Mouse (Mus musculus) limb, embryonic 15.5 days (tissue): Measurements from ENCODE around the gene Nsun2. TPM values are rescaled to one million over a fixed set of nuclear protein-coding genes. Genes with fewer than 3 reads are reported as not detected.
"Not testable (repeated sequence)": the region's sequence is repeated elsewhere in the genome, so short reads cannot be mapped to it uniquely, and the experiment has no call there.

ENCODE experiments used
- ATAC-seq: fragments of 200-750 bp; cut with Nextera tagmentation; 2 replicates; pipeline ENCODE4 v1.8.0; 2017; ENCODE audit warnings: low read depth, moderate TSS enrichment; ENCODE audit not compliant: insufficient number of reproducible peaks, low FRiP score, low TSS enrichment
- H3K27ac ChIP-seq: fragments of 300-500 bp; sonication (generic); 2 replicates; pipeline ENCODE4 v1.5.1; 2015; ENCODE audit warnings: moderate library complexity, mild to moderate bottlenecking, inconsistent platforms
- H3K27me3 ChIP-seq: fragments of 300-500 bp; sonication (generic); 2 replicates; pipeline ENCODE4 v1.6.1; 2015; ENCODE audit warnings: inconsistent platforms
- H3K36me3 ChIP-seq: fragments of 300-500 bp; sonication (generic); 2 replicates; pipeline ENCODE4 v1.6.1; 2015; ENCODE audit warnings: inconsistent platforms
- H3K4me1 ChIP-seq: fragments of 300-500 bp; sonication (generic); 2 replicates; pipeline ENCODE4 v1.6.1; 2015; ENCODE audit warnings: inconsistent platforms
- H3K4me2 ChIP-seq: fragments of 300-500 bp; sonication (generic); 2 replicates; pipeline ENCODE4 v1.6.1; 2015; ENCODE audit warnings: mild to moderate bottlenecking, inconsistent platforms
- H3K4me3 ChIP-seq: fragments of 300-500 bp; sonication (generic); 2 replicates; pipeline ENCODE4 v1.5.1; 2015; ENCODE audit warnings: mild to moderate bottlenecking, inconsistent platforms
- H3K9ac ChIP-seq: fragments of 300-500 bp; sonication (generic); 2 replicates; pipeline ENCODE4 v1.6.1; 2015; ENCODE audit warnings: inconsistent platforms
- H3K9me3 ChIP-seq: fragments of 300-500 bp; sonication (generic); 2 replicates; pipeline ENCODE4 v1.6.1; 2016; ENCODE audit warnings: inconsistent platforms
- WGBS: fragments of 180-500 bp; shearing (Covaris S2); methylation state at CpG from one replicate; pipeline ENCODE4 v1.1.7; 2015; 5-methylcytosine and 5-hydroxymethylcytosine counted together
- polyA plus RNA-seq: library from polyadenylated mRNA; unstranded; fragments of >200 nt; fragmentation: Nextera tagmentation; extraction: Ambion mirVana; gene quantifications from 2 replicates; pipeline ENCODE4 v1.2.1, GENCODE M21; 2015

Nsun2 gene
- polyA plus RNA-seq, 1 experiment from 2014 or later = 136 TPM

DNA sequence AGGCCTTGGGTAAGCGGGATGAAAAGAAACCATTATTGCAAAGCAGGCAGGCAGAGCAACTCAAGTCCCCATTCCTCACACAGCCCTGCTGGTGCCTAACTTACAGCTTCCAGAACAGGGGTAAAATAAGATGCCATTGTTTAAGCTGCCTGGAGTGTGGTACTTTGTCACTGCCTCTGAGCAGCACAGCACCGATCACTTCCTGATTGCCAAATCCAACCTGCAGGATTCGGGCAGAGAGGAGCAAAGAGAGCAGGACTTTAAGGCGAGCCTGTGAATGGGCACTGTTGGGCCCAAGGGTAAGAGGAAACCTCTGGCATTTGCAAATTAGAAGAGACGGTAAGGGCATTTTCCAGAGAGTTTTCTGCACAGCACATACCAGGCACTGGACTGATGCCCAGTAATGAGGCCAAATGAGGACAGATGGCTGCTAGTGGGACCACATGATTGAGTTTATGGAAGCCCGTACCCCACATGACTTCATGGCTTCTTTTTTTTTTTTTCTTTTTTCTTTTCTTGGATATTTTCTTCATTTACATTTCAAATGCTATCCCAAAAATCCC lies 24.6 kb downstream of the Nsun2 start:
- no peak overlapping the region for H3K4me2 ChIP-seq
- 67% methylated on average over 6 of the region's 6 CpGs for WGBS
- no peak overlapping the region for H3K9ac ChIP-seq
- no peaks in the 10 kb centered on the region for H3K36me3 ChIP-seq
- H3K9me3 ChIP-seq = no peaks in the 10 kb centered on the region
- H3K27ac ChIP-seq = no peak overlapping the region
- H3K4me1 ChIP-seq = no peaks in the 10 kb centered on the region
- H3K27me3 ChIP-seq = no peaks in the 10 kb centered on the region
- no peak for ATAC-seq
- H3K4me3 ChIP-seq = no peak overlapping the region

DNA sequence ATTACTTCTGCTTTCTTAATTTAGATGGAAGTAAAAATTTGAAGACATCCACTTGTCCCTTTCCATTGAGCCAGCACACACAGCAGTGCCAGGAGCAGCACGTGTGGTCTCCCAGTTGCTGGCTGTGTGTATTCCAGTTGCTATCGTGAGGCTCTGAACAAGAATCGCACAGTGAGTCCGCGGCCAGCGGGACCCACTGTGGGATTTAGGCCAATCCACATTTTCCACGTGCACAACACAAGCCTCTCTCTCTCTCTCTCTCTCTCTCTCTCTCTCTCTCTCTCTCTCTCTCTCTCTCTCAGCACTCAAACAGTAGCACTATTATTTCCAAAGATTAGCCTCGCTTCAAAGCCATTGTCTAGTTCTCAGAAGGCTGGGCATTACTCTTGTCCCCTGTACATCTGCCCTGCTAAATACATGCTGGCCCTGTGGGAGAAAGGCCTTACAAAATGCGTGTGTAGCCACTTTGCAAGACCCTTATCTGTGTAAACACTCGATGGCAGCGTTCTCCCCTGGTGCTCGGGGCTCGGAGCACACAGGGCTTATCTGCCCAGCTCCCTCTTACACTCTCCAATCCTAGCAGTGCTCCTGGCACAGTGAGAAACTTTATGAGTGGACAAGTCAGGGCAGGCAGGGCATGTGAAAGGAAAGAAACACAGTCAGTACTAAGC lies 25.9 kb downstream of the Nsun2 start:
- Histone ChIP-seq H3K9ac (no peak overlapping the region), H3K36me3 (no peaks in the 10 kb centered on the region), H3K4me3 (no peak overlapping the region), H3K27me3 (no peaks in the 10 kb centered on the region), H3K27ac (no peak overlapping the region), H3K4me1 (no peaks in the 10 kb centered on the region), H3K9me3 (no peaks in the 10 kb centered on the region), H3K4me2 (no peak overlapping the region)
- ATAC-seq = no peak
- 66% methylated on average over 13 of the region's 13 CpGs for WGBS

DNA sequence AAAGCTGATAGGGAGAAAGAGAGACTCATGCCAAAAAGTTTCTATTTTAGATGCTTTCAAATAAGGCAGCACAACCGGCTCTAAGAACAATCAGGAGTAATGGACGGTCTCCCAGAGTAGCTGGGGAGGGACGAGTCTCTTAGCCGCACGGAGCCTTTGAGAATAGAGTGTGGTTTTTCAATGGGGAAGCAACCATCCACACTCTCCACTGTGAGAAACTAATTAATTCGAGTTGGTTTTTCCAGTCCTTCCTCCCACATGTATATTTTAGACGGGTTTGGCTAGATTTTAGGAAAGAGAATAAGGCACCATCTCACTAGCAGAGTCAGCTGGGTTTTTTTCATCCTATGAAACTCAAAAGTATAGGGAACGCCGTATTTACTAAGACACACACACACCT lies 28.5 kb downstream of the Nsun2 start:
- Histone ChIP-seq H3K4me1 (no peaks in the 10 kb centered on the region), H3K4me2 (no peak overlapping the region), H3K9me3 (no peaks in the 10 kb centered on the region), H3K27me3 (no peaks in the 10 kb centered on the region), H3K36me3 (no peaks in the 10 kb centered on the region), H3K27ac (no peak overlapping the region), H3K4me3 (no peak overlapping the region), H3K9ac (no peak overlapping the region)
- 79% methylated on average over 9 of the region's 9 CpGs for WGBS
- ATAC-seq = no peak

GRCm38 (mm10) chr13:69562654-69563574 lies 29.4 kb downstream of the Nsun2 start:
- WGBS = 63% methylated on average over 12 of the region's 12 CpGs
- no peak for ATAC-seq
- no peaks in the 10 kb centered on the region for H3K36me3 ChIP-seq

DNA sequence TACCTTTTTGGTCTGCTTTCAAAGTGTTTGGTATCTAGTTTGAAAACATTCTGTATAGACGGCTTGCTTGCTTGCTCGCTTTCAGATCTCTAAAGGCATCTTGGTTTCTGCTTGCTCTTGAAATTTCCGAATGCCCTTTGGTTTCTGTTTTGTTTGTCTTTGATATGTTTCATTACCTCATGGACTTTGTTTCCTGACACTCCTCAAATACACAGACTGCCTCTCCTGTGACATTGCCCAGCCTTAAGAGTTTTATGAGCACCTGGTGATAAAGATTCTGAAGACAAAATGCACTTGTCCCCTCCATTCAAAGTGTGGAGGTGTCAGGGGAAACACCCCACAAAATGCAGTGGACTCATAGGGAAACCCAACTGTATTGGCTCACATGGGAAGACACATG lies 30.4 kb downstream of the Nsun2 start:
- ATAC-seq = no peak
- Histone ChIP-seq H3K9me3 (no peaks in the 10 kb centered on the region), H3K4me1 (no peaks in the 10 kb centered on the region), H3K27me3 (no peaks in the 10 kb centered on the region), H3K27ac (no peak overlapping the region), H3K9ac (no peak overlapping the region), H3K4me3 (no peak overlapping the region), H3K4me2 (no peak overlapping the region), H3K36me3 (no peaks in the 10 kb centered on the region)
- 63% methylated on average over 3 of the region's 3 CpGs for WGBS

More at GRCm38 (mm10) chr13:69562654-69563574, 29.4 kb downstream of the Nsun2 start:
- H3K9me3 ChIP-seq = no peaks in the 10 kb centered on the region
- H3K9ac ChIP-seq = no peak overlapping the region
- H3K4me1 ChIP-seq = no peaks in the 10 kb centered on the region
- no peak overlapping the region for H3K4me2 ChIP-seq
- no peaks in the 10 kb centered on the region for H3K27me3 ChIP-seq
- no peak overlapping the region for H3K27ac ChIP-seq
- H3K4me3 ChIP-seq = no peak overlapping the region

DNA sequence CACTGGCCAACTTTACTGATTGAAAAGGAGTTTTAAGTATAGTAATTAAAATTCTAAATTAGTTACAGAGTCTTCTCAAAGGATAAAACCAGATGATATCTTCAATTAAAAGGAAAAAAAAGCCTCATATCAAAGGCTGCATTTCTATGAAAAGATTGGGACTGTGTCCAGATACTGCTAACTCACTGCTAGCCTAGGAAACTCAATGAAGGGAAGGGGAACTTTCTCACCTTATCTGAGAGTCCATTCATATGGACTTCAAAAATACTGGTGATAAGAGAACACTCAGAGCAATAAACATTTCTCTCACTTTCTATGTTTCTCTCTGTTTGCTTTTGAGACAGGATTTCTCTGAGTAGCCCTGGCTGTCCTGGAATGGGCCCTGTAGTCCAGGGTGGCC lies 31.0 kb downstream of the Nsun2 start:
- no peaks in the 10 kb centered on the region for H3K9me3 ChIP-seq
- no peak overlapping the region for H3K9ac ChIP-seq
- H3K27ac ChIP-seq = no peak overlapping the region
- ATAC-seq = no peak
- no peak overlapping the region for H3K4me2 ChIP-seq
- no peak overlapping the region for H3K4me3 ChIP-seq
- H3K27me3 ChIP-seq = no peaks in the 10 kb centered on the region
- no peaks in the 10 kb centered on the region for H3K36me3 ChIP-seq
- H3K4me1 ChIP-seq = no peaks in the 10 kb centered on the region

DNA sequence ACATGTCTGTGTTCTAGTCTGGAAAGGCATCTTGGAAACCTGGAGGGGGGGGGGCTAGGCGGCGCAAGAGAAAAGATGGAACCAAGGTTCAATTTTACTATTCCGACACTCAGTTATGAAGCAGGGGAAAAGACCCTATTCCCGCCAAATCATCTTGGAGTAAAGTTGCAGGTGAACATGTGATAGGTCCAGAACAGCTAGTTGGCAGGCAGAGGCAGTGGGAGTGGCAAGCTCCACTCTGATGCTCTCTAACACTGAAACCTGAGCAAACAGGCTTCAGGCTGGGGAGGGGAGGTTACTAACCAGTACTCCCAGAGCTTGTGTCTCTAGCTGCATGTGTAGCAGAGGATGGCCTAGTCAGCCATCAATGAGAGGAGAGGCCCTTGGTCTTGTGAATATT lies 31.9 kb downstream of the Nsun2 start:
- H3K4me2 ChIP-seq, ATAC-seq, H3K9ac ChIP-seq, H3K4me3 ChIP-seq, H3K27me3 ChIP-seq, H3K27ac ChIP-seq, H3K4me1 ChIP-seq, H3K36me3 ChIP-seq, H3K9me3 ChIP-seq: not testable (repeated sequence)
- 94% methylated on average over 4 of the region's 4 CpGs for WGBS

GRCm38 (mm10) chr13:69569201-69569600 lies 35.7 kb downstream of the Nsun2 start:
- H3K4me1 ChIP-seq = no peaks in the 10 kb centered on the region
- WGBS = 84% methylated on average over 9 of the region's 9 CpGs

DNA sequence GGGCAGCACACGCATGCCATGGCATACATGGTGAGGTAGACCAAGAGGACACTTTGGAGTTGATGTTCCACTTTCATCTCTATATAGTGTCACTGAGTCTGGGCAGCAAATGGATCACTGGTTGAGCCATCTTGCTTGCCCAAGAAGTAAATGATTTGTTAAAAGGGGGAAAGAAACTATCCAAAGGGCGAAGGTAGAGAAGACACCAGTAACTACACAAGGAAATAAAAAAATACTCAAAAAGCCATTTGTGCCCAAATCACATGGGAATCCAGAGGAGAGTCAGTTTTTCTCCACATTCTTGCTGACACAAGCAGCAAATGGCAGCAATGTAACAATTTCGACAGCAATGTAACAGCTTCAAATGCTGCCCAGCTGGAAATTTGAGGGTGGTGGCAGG lies 39.0 kb downstream of the Nsun2 start:
- no peak overlapping the region for H3K27ac ChIP-seq
- no peak overlapping the region for H3K4me2 ChIP-seq
- no peak overlapping the region for H3K9ac ChIP-seq
- ATAC-seq = no peak
- WGBS = 88% methylated on average over 3 of the region's 3 CpGs
- H3K4me3 ChIP-seq = no peak overlapping the region
- H3K27me3 ChIP-seq = no peaks in the 10 kb centered on the region
- H3K9me3 ChIP-seq = no peaks in the 10 kb centered on the region
- H3K36me3 ChIP-seq = no peaks in the 10 kb centered on the region
- no peaks in the 10 kb centered on the region for H3K4me1 ChIP-seq

More at GRCm38 (mm10) chr13:69569201-69569600, 35.7 kb downstream of the Nsun2 start:
- Histone ChIP-seq H3K36me3 (no peaks in the 10 kb centered on the region), H3K27ac (no peak overlapping the region), H3K9me3 (no peaks in the 10 kb centered on the region), H3K9ac (no peak overlapping the region), H3K4me2 (no peak overlapping the region), H3K4me3 (no peak overlapping the region), H3K27me3 (no peaks in the 10 kb centered on the region)
- no peak for ATAC-seq

- H3K36me3 ChIP-seq = no peaks in the 10 kb centered on the region
- H3K4me3 ChIP-seq = no peak overlapping the region
- ATAC-seq = no peak
- WGBS = 61% methylated on average over 11 of the region's 11 CpGs
- no peaks in the 10 kb centered on the region for H3K9me3 ChIP-seq
- H3K4me1 ChIP-seq = no peaks in the 10 kb centered on the region
- H3K4me2 ChIP-seq = no peak overlapping the region
- no peak overlapping the region for H3K27ac ChIP-seq
- no peak overlapping the region for H3K9ac ChIP-seq
- no peaks in the 10 kb centered on the region for H3K27me3 ChIP-seq
Observed at GRCm38 (mm10) chr13:69576676-69577075, 43.1 kb downstream of the Nsun2 start.

GRCm38 (mm10) chr13:69577181-69577834 lies 43.8 kb downstream of the Nsun2 start:
- Histone ChIP-seq H3K4me2 (no peak overlapping the region), H3K9ac (no peak overlapping the region), H3K9me3 (no peaks in the 10 kb centered on the region), H3K4me3 (no peak overlapping the region), H3K4me1 (no peaks in the 10 kb centered on the region), H3K27me3 (no peaks in the 10 kb centered on the region), H3K27ac (no peak overlapping the region), H3K36me3 (no peaks in the 10 kb centered on the region)
- WGBS = 86% methylated on average over 16 of the region's 16 CpGs
- ATAC-seq = no peak

DNA sequence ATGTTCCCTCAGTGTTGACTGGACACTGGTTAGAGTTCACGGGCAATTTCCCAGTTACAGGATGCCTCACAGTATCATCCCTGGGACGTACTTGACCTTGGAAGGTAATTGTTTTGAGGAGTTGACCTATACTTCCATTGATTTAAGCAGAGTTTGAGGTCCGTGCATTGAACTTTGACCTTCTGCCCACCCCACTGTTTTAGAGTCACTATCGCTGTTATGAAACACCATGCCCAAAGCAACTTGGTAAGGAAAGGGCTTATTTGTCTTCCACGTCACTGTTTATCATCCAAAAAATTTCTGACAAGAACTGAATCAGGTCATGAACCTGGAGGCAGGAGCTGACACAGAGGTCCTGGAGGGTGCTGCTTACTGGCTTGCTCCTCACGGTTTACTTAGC lies 48.9 kb downstream of the Nsun2 start:
- ATAC-seq = no peak
- H3K9ac ChIP-seq = no peak overlapping the region
- H3K4me2 ChIP-seq = no peak overlapping the region
- no peak overlapping the region for H3K27ac ChIP-seq
- 91% methylated on average over 6 of the region's 6 CpGs for WGBS
- H3K9me3 ChIP-seq = no peaks in the 10 kb centered on the region
- H3K4me1 ChIP-seq = no peaks in the 10 kb centered on the region
- no peaks in the 10 kb centered on the region for H3K36me3 ChIP-seq
- H3K27me3 ChIP-seq = no peaks in the 10 kb centered on the region
- H3K4me3 ChIP-seq = no peak overlapping the region
